Mouse (Mus musculus) intestine, embryonic 14.5 days (tissue): ENCODE measurements around the gene Astn2. TPM values are rescaled to one million over a fixed set of nuclear protein-coding genes. Genes with fewer than 3 reads are reported as not detected.
"Not testable (repeated sequence)": the region's sequence is repeated elsewhere in the genome, so short reads cannot be mapped to it uniquely, and the experiment has no call there.

Experiments
- ATAC-seq: fragments of 200-750 bp; cut with Nextera tagmentation; replicated peaks from 2 replicates; pipeline ENCODE4 v1.8.0; 2017; ENCODE audit warnings: low read depth, moderate number of reproducible peaks, moderate TSS enrichment, moderate library complexity; ENCODE audit not compliant: low FRiP score, low TSS enrichment
- DNase-seq: peaks from one replicate; pipeline ENCODE4 v3.0.0-alpha.2; 2018; ENCODE audit warnings: low spot score
- H3K27ac ChIP-seq: fragments of 300-500 bp; sonication (generic); 2 replicates; pipeline ENCODE4 v1.5.1; 2014; ENCODE audit warnings: low read depth, mild to moderate bottlenecking, control low read depth
- H3K27me3 ChIP-seq: fragments of 300-500 bp; sonication (generic); replicated peaks from 2 replicates; pipeline ENCODE4 v1.6.1; 2014; ENCODE audit warnings: low read length, control low read depth; ENCODE audit not compliant: control insufficient read depth, insufficient read depth
- H3K36me3 ChIP-seq: fragments of 300-500 bp; sonication (generic); 2 replicates; pipeline ENCODE4 v1.6.1; 2014; ENCODE audit warnings: low read length, control low read depth; ENCODE audit not compliant: control insufficient read depth, insufficient read depth
- H3K4me1 ChIP-seq: fragments of 300-500 bp; sonication (generic); replicated peaks from 2 replicates; pipeline ENCODE4 v1.6.1; 2014; ENCODE audit warnings: low read length, control low read depth, mixed read lengths; ENCODE audit not compliant: control insufficient read depth, insufficient read depth
- H3K4me2 ChIP-seq: fragments of 300-500 bp; sonication (generic); 2 replicates; pipeline ENCODE4 v1.6.1; 2014; ENCODE audit warnings: low read length
- H3K4me3 ChIP-seq: fragments of 300-500 bp; sonication (generic); 2 replicates; pipeline ENCODE4 v1.5.1; 2014; ENCODE audit warnings: low read depth, low read length, control low read depth, mixed read lengths
- H3K9ac ChIP-seq: fragments of 300-500 bp; sonication (generic); 2 replicates; pipeline ENCODE4 v1.6.1; 2014; ENCODE audit warnings: mild to moderate bottlenecking, low read length
- H3K9me3 ChIP-seq: fragments of 300-500 bp; sonication (generic); 2 replicates; pipeline ENCODE4 v1.6.1; 2016; ENCODE audit warnings: low read length, control low read depth; ENCODE audit not compliant: control insufficient read depth
- WGBS: fragments of 180-500 bp; shearing (Covaris S2); extraction: QIAGEN DNeasy Blood & Tissue Kit; methylation state at CpG from one replicate; pipeline ENCODE4 v1.1.7; 2014; 5-methylcytosine and 5-hydroxymethylcytosine counted together
- polyA plus RNA-seq: library from polyadenylated mRNA; unstranded; fragments of >200 nt; fragmentation: Nextera tagmentation; extraction: Ambion mirVana; gene quantifications from 2 replicates; pipeline ENCODE4 v1.2.1, GENCODE M21; 2014

Gene Astn2
- polyA plus RNA-seq, 1 experiment from 2014 or later: 0.96 TPM

GRCm38 (mm10) chr4:65699743-65700361 lies 704.6 kb downstream of the Astn2 start:
- 58% methylated on average over 8 of the region's 8 CpGs for WGBS
- Histone ChIP-seq H3K36me3 (no peaks in the 10 kb centered on the region), H3K4me3 (no peak overlapping the region), H3K27me3 (no peaks in the 10 kb centered on the region), H3K9me3 (no peaks in the 10 kb centered on the region), H3K27ac (no peak overlapping the region), H3K4me2 (no peak overlapping the region), H3K9ac (no peak overlapping the region), H3K4me1 (no peaks in the 10 kb centered on the region)
- ATAC-seq (no peak), DNase-seq (no peak)

GRCm38 (mm10) chr4:65695241-65695640 lies 709.2 kb downstream of the Astn2 start:
- no peak overlapping the region for H3K4me2 ChIP-seq
- 86% methylated on average over 5 of the region's 5 CpGs for WGBS
- ATAC-seq (no peak), DNase-seq (no peak)
- no peak overlapping the region for H3K4me3 ChIP-seq
- no peak overlapping the region for H3K9ac ChIP-seq
- H3K27me3 ChIP-seq: no peaks in the 10 kb centered on the region
- H3K9me3 ChIP-seq: no peaks in the 10 kb centered on the region
- H3K27ac ChIP-seq: no peak overlapping the region
- no peaks in the 10 kb centered on the region for H3K36me3 ChIP-seq
- H3K4me1 ChIP-seq: no peaks in the 10 kb centered on the region

- DNase-seq (no peak), ATAC-seq (no peak)
- no peaks in the 10 kb centered on the region for H3K27me3 ChIP-seq
- WGBS: 86% methylated on average over 5 of the region's 5 CpGs
- no peak overlapping the region for H3K27ac ChIP-seq
- H3K4me2 ChIP-seq: no peak overlapping the region
- no peak overlapping the region for H3K4me3 ChIP-seq
- H3K4me1 ChIP-seq: no peaks in the 10 kb centered on the region
- no peaks in the 10 kb centered on the region for H3K36me3 ChIP-seq
- no peaks in the 10 kb centered on the region for H3K9me3 ChIP-seq
- no peak overlapping the region for H3K9ac ChIP-seq
These were observed 710.4 kb downstream of the Astn2 start for GRCm38 (mm10) chr4:65694011-65694410.

GRCm38 (mm10) chr4:65687006-65687723 lies 717.2 kb downstream of the Astn2 start:
- ATAC-seq (no peak), DNase-seq (no peak)
- Histone ChIP-seq H3K9me3 (no peaks in the 10 kb centered on the region), H3K4me1 (no peaks in the 10 kb centered on the region), H3K27me3 (no peaks in the 10 kb centered on the region), H3K4me2 (no peak overlapping the region), H3K36me3 (no peaks in the 10 kb centered on the region), H3K9ac (no peak overlapping the region), H3K4me3 (no peak overlapping the region), H3K27ac (no peak overlapping the region)
- 28% methylated on average over 1 of the region's 1 CpGs for WGBS

GRCm38 (mm10) chr4:65686258-65687005 lies 718.0 kb downstream of the Astn2 start:
- no peak for ATAC-seq
- no peaks in the 10 kb centered on the region for H3K4me1 ChIP-seq
- DNase-seq: no peak
- no peak overlapping the region for H3K4me3 ChIP-seq
- H3K9ac ChIP-seq: no peak overlapping the region
- no peaks in the 10 kb centered on the region for H3K36me3 ChIP-seq
- H3K4me2 ChIP-seq: no peak overlapping the region
- WGBS: 47% methylated on average over 3 of the region's 3 CpGs
- no peak overlapping the region for H3K27ac ChIP-seq
- no peaks in the 10 kb centered on the region for H3K27me3 ChIP-seq
- no peaks in the 10 kb centered on the region for H3K9me3 ChIP-seq

- Histone ChIP-seq H3K4me1 (no peaks in the 10 kb centered on the region), H3K9me3 (no peaks in the 10 kb centered on the region), H3K4me2 (no peak overlapping the region), H3K4me3 (no peak overlapping the region), H3K36me3 (no peaks in the 10 kb centered on the region), H3K9ac (no peak overlapping the region), H3K27ac (no peak overlapping the region), H3K27me3 (no peaks in the 10 kb centered on the region)
- DNase-seq: no peak
- WGBS: 74% methylated on average over 3 of the region's 3 CpGs
- ATAC-seq: no peak
These were observed 720.0 kb downstream of the Astn2 start for GRCm38 (mm10) chr4:65684401-65684800.

GRCm38 (mm10) chr4:65679786-65680185 lies 724.6 kb downstream of the Astn2 start:
- not testable (repeated sequence) for ATAC-seq, H3K9me3 ChIP-seq, H3K36me3 ChIP-seq, DNase-seq, H3K4me1 ChIP-seq, H3K4me3 ChIP-seq, H3K27ac ChIP-seq, H3K27me3 ChIP-seq, H3K9ac ChIP-seq, H3K4me2 ChIP-seq
- WGBS: 67% methylated on average over 2 of the region's 2 CpGs

- H3K4me2 ChIP-seq: no peak overlapping the region
- DNase-seq: no peak
- ATAC-seq: no peak
- WGBS: 20% methylated on average over 5 of the region's 5 CpGs
- no peak overlapping the region for H3K9ac ChIP-seq
- no peak overlapping the region for H3K4me3 ChIP-seq
- H3K9me3 ChIP-seq: no peaks in the 10 kb centered on the region
- H3K4me1 ChIP-seq: no peaks in the 10 kb centered on the region
- H3K27me3 ChIP-seq: no peaks in the 10 kb centered on the region
- H3K36me3 ChIP-seq: no peaks in the 10 kb centered on the region
- no peak overlapping the region for H3K27ac ChIP-seq
These were observed 725.5 kb downstream of the Astn2 start for GRCm38 (mm10) chr4:65678929-65679328.
